Mouse (Mus musculus): ENCODE results near the gene Tram2.
A peak's percentile ranks its signal among the peaks of the same experiment; 100 is the strongest.

Gene Tram2

GRCm38 (mm10) chr1:21067536-21068221 lies 11.3 kb downstream of the Tram2 start:
- DNase-seq (ENCODE audit: low spot score): no peak

GRCm38 (mm10) chr1:21064153-21064552 lies 14.9 kb downstream of the Tram2 start:
- no peak for DNase-seq (ENCODE audit: low spot score)

GRCm38 (mm10) chr1:21059385-21060109 lies 19.5 kb downstream of the Tram2 start:
- no peak for DNase-seq (ENCODE audit: low spot score)

GRCm38 (mm10) chr1:21053009-21053408 lies 26.0 kb downstream of the Tram2 start:
- DNase-seq (ENCODE audit: low spot score): no peak

- peak; percentile 8 for DNase-seq (ENCODE audit: low spot score)
Measured at GRCm38 (mm10) chr1:21052608-21053007, 26.4 kb downstream of the Tram2 start.

GRCm38 (mm10) chr1:21052132-21052545 lies 26.9 kb downstream of the Tram2 start:
- no peak for DNase-seq (ENCODE audit: low spot score)

- no peak for DNase-seq (ENCODE audit: low spot score)
Measured at GRCm38 (mm10) chr1:21049005-21049404, 30.0 kb downstream of the Tram2 start.

- no peak for DNase-seq (ENCODE audit: low spot score)
Measured at GRCm38 (mm10) chr1:21048402-21048801, 30.6 kb downstream of the Tram2 start.

- no peak for DNase-seq (ENCODE audit: low spot score)
Measured at GRCm38 (mm10) chr1:21042461-21042860, 36.6 kb downstream of the Tram2 start.

- DNase-seq (ENCODE audit: low spot score): no peak
Measured at GRCm38 (mm10) chr1:21040610-21041326, 38.3 kb downstream of the Tram2 start.

GRCm38 (mm10) chr1:21040173-21040572 lies 38.9 kb downstream of the Tram2 start:
- no peak for DNase-seq (ENCODE audit: low spot score)

GRCm38 (mm10) chr1:21039564-21039963 lies 39.5 kb downstream of the Tram2 start:
- DNase-seq (ENCODE audit: low spot score): no peak

GRCm38 (mm10) chr1:21037881-21038601 lies 41.0 kb downstream of the Tram2 start:
- no peak for DNase-seq (ENCODE audit: low spot score)

- no peak for DNase-seq (ENCODE audit: low spot score)
Measured at GRCm38 (mm10) chr1:21035878-21036277, 43.2 kb downstream of the Tram2 start.

- no peak for DNase-seq (ENCODE audit: low spot score)
Measured at GRCm38 (mm10) chr1:21033792-21034119, 45.3 kb downstream of the Tram2 start.

GRCm38 (mm10) chr1:21033065-21033791 lies 45.8 kb downstream of the Tram2 start:
- no peak for DNase-seq (ENCODE audit: low spot score)

GRCm38 (mm10) chr1:21031650-21032049 lies 47.4 kb downstream of the Tram2 start:
- no peak for DNase-seq (ENCODE audit: low spot score)

- no peak for DNase-seq (ENCODE audit: low spot score)
Measured at GRCm38 (mm10) chr1:21029000-21029399, 50.0 kb downstream of the Tram2 start.

GRCm38 (mm10) chr1:21026534-21026933 lies 52.5 kb downstream of the Tram2 start:
- no peak for DNase-seq (ENCODE audit: low spot score)

- DNase-seq (ENCODE audit: low spot score): no peak
Measured at GRCm38 (mm10) chr1:21025203-21025602, 53.8 kb downstream of the Tram2 start.

- no peak for DNase-seq (ENCODE audit: low spot score)
Measured at GRCm38 (mm10) chr1:21023101-21023500, 55.9 kb downstream of the Tram2 start.

GRCm38 (mm10) chr1:21014463-21014862 lies 64.6 kb downstream of the Tram2 start:
- DNase-seq (ENCODE audit: low spot score): peak; percentile 21
